Mouse (Mus musculus) spleen, postnatal 36 days (tissue): ENCODE results near the gene Pecr.
"Not testable (repeated sequence)": the region's sequence is repeated elsewhere in the genome, so short reads cannot be mapped to it uniquely, and the experiment has no call there.

Experiments used
- DNase-seq, 2 experiments: peaks; one replicate each; pipeline ENCODE4 v3.0.0; 2022; ENCODE audit warnings: low spot score in 2 of 2, mixed read lengths in 1 of 2

The Pecr gene

GRCm38 (mm10) chr1:72288527-72289150 lies 4.5 kb upstream of the Pecr start:
- no peak for DNase-seq

DNA sequence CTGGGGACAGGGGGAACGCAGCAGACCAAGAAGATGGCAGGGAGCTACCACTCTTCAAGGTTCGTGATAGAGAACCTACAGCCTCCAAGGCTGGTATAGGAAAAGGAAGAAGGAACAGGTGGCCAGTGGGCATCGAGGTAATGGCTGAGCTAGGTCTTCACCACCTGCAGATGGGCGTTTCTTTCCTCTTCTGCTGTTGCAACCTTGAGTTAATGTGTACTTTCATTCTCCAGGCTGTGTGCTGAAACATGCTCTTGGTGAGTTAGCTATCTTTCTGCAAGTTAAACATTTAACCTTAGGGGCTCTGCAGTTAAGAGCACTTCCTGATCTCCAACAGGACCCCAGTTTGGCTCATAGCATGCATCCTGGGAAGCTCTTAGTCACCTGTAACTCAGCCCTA lies 3.8 kb upstream of the Pecr start:
- no peak for DNase-seq

- DNase-seq: no peak
Measured at GRCm38 (mm10) chr1:72286904-72287303, 2.8 kb upstream of the Pecr start.

GRCm38 (mm10) chr1:72284539-72284938 lies 425 bp upstream of the Pecr start:
- no peak for DNase-seq

- no peak for DNase-seq
Measured at GRCm38 (mm10) chr1:72282604-72283003, 1.5 kb downstream of the Pecr start.

GRCm38 (mm10) chr1:72278085-72278484 lies 6.0 kb downstream of the Pecr start:
- no peak for DNase-seq

DNA sequence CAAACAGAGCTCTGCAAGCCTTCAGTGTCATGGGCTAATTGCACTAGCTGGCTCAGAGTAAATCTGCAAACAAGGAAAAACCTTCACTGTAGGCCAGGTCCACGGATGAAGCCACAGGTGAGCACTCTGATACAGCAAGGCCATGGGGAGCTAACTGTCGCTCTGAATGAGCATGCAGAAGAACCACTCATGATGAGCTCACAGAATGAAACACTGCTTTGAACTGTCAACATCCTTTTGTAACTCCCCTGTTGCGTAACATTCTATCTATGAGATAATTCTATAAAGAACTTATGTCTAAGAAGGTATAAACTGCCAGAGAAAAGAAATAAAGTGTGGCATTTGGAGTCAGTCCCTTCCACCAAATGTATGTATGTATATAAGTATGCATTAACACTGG lies 21.0 kb downstream of the Pecr start:
- DNase-seq: no peak

- DNase-seq: no peak
Measured at GRCm38 (mm10) chr1:72256381-72257256, 27.5 kb downstream of the Pecr start.

DNA sequence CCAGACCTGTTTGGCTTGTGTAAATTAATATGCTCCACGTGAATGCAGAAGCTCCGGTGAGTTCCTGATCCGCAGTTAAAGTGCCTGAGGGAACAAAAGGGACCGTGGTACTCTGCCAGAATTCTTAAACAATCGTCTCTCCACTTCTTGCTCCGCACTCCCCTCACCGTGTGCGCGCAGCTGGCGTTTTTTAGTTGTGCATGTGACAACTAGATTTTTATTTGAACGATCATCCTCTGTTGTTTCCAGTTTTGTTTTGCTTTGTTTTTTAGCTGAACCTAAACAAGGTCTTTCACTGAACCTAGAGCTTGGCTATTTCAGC lies 28.3 kb downstream of the Pecr start:
- no peak for DNase-seq

DNA sequence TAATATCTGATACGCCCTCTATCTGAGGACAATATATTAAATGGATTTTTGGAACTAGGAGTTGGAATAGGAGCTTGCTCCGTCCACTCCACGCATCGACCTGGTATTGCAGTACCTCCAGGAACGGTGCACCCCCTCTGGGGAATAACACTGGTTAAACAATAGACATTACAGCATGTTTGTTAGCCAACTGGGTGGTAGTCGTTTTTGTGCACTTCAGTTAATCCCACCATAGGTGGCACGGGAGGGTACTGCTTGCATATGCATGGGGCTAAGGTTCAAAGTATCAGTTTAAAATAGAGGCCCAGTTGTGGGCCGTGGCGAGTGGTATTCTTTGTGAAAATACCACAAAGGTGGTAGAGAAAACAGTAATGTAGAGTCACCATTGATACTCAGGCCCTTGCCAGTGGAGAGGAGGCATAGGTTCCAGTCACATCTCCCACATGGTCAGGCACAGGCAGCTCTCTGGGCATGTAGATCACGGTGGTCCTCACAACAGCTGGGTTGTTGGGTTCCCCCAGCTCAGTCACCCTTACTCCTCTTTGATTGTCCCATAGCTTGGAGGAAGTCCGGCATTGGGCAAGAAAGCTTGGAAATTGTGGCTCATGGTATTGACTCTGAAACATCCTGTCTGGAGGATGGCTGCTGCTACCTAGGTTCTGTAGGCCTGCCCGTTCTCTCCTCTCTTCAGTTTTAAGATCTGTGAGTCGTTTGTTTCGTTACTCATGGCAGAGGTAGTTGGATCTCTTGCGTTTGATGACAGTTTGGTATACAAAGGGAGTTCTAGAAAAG lies 28.9 kb downstream of the Pecr start:
- peak; percentile 54 to 69 for DNase-seq

GRCm38 (mm10) chr1:72254545-72255061 lies 29.5 kb downstream of the Pecr start:
- DNase-seq: peak; percentile 80 to 87

DNA sequence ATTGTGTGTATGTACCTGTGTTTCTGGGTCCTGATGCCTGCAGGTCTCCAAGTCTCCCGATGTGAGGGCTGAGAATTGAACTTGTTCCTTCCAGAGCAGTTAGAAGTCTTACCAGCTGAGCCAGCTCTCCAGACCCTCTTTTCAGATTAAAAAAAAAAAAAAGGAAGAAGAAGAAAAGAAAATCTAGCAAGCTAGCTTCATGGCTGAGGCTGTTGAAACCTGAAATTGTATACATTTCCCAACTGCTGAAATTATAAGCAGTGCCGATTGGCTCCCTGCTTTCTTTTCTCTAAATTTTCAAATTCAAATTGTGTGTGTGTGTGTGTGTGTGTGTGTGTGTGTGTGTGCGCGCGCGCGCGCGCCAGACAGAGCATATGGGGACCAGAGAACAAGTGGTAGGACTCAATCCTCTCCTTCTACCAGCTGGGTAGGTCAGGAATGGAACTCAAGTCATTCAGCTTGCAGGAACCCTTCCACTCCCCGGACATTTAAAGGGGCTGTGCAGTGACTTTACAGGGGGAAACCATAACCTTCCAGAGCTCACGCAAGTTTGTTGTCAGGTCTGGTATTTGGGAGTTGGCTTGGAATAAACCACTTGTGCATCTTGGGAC lies 30.1 kb downstream of the Pecr start:
- DNase-seq: peak in 1 of 2 experiments; percentile 11

DNA sequence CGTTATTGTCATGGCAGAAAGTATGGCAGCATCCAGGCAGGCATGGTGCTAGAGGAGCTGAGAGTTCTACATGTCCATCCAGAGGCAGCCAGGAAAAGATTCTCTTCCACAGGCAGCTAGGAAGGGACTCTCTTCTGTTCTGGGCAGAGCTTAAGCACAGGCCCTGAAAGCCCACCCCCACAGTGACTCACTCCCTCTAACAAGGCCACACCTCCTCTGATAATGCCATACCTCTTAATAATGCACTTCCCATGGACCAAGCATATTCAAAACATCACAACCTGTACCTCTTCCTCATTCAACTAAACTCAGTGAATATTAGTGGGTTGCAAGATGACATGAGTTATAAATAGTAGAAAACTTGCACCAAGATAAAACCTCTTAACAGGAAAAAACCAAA lies 32.3 kb downstream of the Pecr start:
- no peak for DNase-seq

- not testable (repeated sequence) for DNase-seq
Measured at GRCm38 (mm10) chr1:72248226-72248737, 35.8 kb downstream of the Pecr start.

DNA sequence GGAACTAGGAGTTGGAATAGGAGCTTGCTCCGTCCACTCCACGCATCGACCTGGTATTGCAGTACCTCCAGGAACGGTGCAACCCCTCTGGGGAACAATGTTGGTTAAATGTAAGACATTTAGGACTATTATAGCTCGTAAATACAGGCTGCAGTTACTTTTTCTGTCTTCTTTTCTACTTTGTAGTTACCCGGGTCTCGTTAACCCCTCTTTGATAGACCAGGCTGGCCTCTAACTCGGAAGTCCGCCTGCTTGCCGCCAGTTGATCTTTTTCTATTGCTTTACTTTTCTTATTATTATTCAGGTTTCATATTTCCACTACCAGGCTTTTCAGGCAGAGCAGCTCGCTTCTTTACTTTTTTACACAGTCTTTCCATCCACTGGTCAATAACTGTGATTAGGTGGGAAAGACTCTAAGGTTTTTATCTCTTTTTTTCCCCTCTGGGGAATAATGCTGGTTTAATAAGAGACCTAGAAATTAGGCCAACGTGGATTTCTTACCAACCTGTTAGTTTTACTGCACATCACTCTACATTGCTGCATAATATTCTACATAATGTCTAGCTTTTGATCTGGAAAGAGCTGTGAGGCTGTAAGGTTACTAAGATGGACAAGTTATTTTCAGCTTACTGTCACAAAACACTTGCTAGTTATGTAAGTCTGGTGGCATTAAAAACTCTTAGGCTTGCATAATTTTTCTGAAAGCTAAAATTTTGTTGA lies 39.6 kb downstream of the Pecr start:
- peak in 1 of 2 experiments; percentile 44 for DNase-seq

- DNase-seq: peak; percentile 94 to 97
Measured at GRCm38 (mm10) chr1:72243656-72244316, 40.3 kb downstream of the Pecr start.

DNA sequence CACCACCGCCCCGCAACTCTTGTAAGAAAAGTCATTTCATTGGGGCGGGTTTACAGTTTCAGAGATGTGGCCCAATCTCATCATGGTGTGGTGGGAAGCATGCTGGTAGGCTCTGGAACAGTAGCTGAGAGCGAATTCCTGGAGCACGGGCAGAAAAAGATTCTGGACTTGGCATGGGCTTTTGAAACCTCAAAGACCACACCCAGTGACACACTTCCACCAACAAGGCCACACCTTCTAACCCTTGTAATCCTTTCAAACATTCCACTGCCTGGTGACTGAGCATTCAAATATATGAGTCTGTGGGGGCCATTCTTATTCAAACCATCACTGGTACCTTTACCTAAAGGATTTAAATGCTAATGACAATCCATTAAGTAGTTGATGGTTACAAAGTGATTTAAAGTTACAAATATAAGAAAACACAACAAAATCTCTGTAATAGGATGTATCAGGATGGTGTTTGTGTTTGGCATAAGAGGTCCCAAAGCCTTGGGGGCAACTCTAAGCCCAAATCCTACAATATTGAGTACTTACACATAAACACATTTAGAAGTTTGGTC lies 41.5 kb downstream of the Pecr start:
- no peak for DNase-seq

- DNase-seq: not testable (repeated sequence)
Measured at GRCm38 (mm10) chr1:72239113-72239512, 45.0 kb downstream of the Pecr start.

- DNase-seq: no peak
Measured at GRCm38 (mm10) chr1:72238016-72238580, 46.0 kb downstream of the Pecr start.
